Mouse (Mus musculus): ENCODE measurements around the gene Dctn2.

DNA sequence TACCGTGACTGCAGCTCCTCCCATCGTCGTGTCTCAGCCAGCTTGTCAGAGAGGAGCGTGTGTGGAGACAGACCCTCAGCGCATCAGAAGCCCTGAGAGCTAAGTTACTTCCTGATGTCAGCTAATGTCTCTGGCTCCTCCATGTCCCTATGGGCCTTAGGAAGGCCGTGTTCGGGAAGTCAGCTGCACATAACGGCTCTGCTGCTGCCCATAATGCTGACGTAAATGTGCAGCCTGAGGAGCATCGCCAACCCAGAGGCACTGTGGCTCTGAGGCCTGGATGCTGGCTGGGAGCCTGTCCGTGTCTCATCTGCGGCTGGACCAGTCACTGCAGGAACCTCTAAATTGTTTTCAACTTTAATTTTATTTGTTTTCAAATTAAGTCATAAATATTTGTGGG, 2.9 kb downstream of the Dctn2 start:
- TF ChIP-seq CTCF (IDR thresholded peaks at IDR 0.05) (no peak), EP300 (IDR thresholded peaks at IDR 0.05) (no peak)

All from lung, postnatal 0 days (tissue).